Mouse (Mus musculus) lung, postnatal 0 days (tissue): ENCODE results near the gene Guca2b.

Source experiments
- CTCF ChIP-seq: IDR thresholded peaks from 2 replicates; pipeline ENCODE4 v1.5.1; 2016; ENCODE audit warnings: antibody characterized with exemption, mild to moderate bottlenecking
- EP300 ChIP-seq: IDR thresholded peaks from 2 replicates; pipeline ENCODE4 v1.6.1; 2016; ENCODE audit warnings: antibody characterized with exemption, mild to moderate bottlenecking, control low read depth

- no peak for TF ChIP-seq CTCF
- TF ChIP-seq EP300 = no peak
These were observed 9.8 kb upstream of the Guca2b start for GRCm38 (mm10) chr4:119668596-119668995.
